In genomic region chr16:85307940-85308339, GRCm38 (mm10) we compare ENCODE assay signal across 11 mouse cellular contexts.
DNase-seq lines count a peak whose midpoint lies in the region; ATAC-seq and TF ChIP-seq lines count a peak whose summit lies in the region.
"Had no signal": no experiment of that assay in that cellular context is flagged by ENCODE, and none has a peak within 500 bp of the region (broad histone marks: within the 10 kb centered on the region; RNA-seq: fewer than 3 reads in every experiment).

No protein-coding gene starts in this region.

- no peaks in the 10 kb centered on the region for H3K27me3 ChIP-seq in hindbrain, embryonic 14.5 days (ENCODE audit: control insufficient read depth, insufficient read depth, low read length)
- no peaks in the 10 kb centered on the region for H3K27me3 ChIP-seq in neural tube, embryonic 11.5 days (ENCODE audit: control insufficient read depth, insufficient read depth, low read length)
- no peaks in the 10 kb centered on the region for H3K27me3 ChIP-seq in heart, embryonic 10.5 days (ENCODE audit: insufficient read depth, poor library complexity, severe bottlenecking)
- H3K27me3 ChIP-seq: heart, embryonic 15.5 days; kidney, embryonic 15.5 days; liver, embryonic 13.5 days had no signal

- H3K9ac ChIP-seq in hindbrain, embryonic 14.5 days = no peak overlapping the region
- H3K9ac ChIP-seq in neural tube, embryonic 11.5 days (ENCODE audit: low read length) = no peak overlapping the region
- H3K9ac ChIP-seq: heart, embryonic 15.5 days; kidney, embryonic 15.5 days; liver, embryonic 13.5 days had no signal

- ATAC-seq in hindbrain, embryonic 14.5 days (ENCODE audit: low FRiP score) = peak; percentile 88
- peak; percentile 86 for ATAC-seq in neural tube, embryonic 11.5 days (ENCODE audit: insufficient read depth, low FRiP score, low TSS enrichment)

- peak; percentile 93 for DNase-seq in brain, embryonic 14.5 days (ENCODE audit: low read depth)
- DNase-seq in embryo, embryonic 11.5 days (ENCODE audit: low read depth, low spot score) = peak; percentile 5
- DNase-seq in hindbrain, embryonic 14.5 days (ENCODE audit: low spot score) = peak; percentile 40
- DNase-seq in neural tube, embryonic 11.5 days (ENCODE audit: low spot score) = peak; percentile 72
- no peak for DNase-seq in frontal cortex, postnatal 10 days (ENCODE audit: low spot score in 2 of 2)
- DNase-seq in heart, embryonic 10.5 days (ENCODE audit: low spot score) = no peak
- no peak for DNase-seq in layer of hippocampus, adult 11-12 months (ENCODE audit: low spot score)
- DNase-seq: liver, embryonic 13.5 days; right cerebral cortex, postnatal 4 days had no signal

- TF ChIP-seq CTCF in brain, embryonic 14.5 days (IDR thresholded peaks at IDR 0.05; ENCODE audit: borderline replicate concordance, extremely low read depth, insufficient read depth, insufficient read length) = no peak

- no peaks in the 10 kb centered on the region for H3K4me1 ChIP-seq in hindbrain, embryonic 14.5 days (replicated peaks; ENCODE audit: control insufficient read depth, insufficient read depth, low read length)
- H3K4me1 ChIP-seq in neural tube, embryonic 11.5 days (ENCODE audit: control insufficient read depth, insufficient read depth, low read length) = 0 out of 2 replicates have a peak, but pooled peaks cover 6% of the 10 kb centered on the region
- no peaks in the 10 kb centered on the region for H3K4me1 ChIP-seq in heart, embryonic 10.5 days
- H3K4me1 ChIP-seq: heart, embryonic 15.5 days; kidney, embryonic 15.5 days; liver, embryonic 13.5 days had no signal

- WGBS in hindbrain, embryonic 14.5 days = 8% methylated on average over 7 of the region's 7 CpGs
- 14% methylated on average over 7 of the region's 7 CpGs for WGBS in neural tube, embryonic 11.5 days
- 72% methylated on average over 7 of the region's 7 CpGs for WGBS in heart, embryonic 10.5 days

- H3K4me2 ChIP-seq in hindbrain, embryonic 14.5 days (replicated peaks) = no peak overlapping the region
- H3K4me2 ChIP-seq in neural tube, embryonic 11.5 days (ENCODE audit: low read depth) = no peak overlapping the region
- H3K4me2 ChIP-seq: heart, embryonic 15.5 days; kidney, embryonic 15.5 days; liver, embryonic 13.5 days had no signal

- no peaks in the 10 kb centered on the region for H3K36me3 ChIP-seq in hindbrain, embryonic 14.5 days (replicated peaks; ENCODE audit: control insufficient read depth, insufficient read depth)
- H3K36me3 ChIP-seq in neural tube, embryonic 11.5 days (ENCODE audit: control insufficient read depth, insufficient read depth, low read length) = no peaks in the 10 kb centered on the region
- H3K36me3 ChIP-seq in heart, embryonic 10.5 days = no peaks in the 10 kb centered on the region
- H3K36me3 ChIP-seq: heart, embryonic 15.5 days; kidney, embryonic 15.5 days; liver, embryonic 13.5 days had no signal

- no peak for TF ChIP-seq POLR2A in brain, embryonic 14.5 days (IDR thresholded peaks at IDR 0.05; ENCODE audit: borderline replicate concordance, extremely low read depth, insufficient read depth, insufficient read length, poor library complexity, severe bottlenecking)

- no peaks in the 10 kb centered on the region for H3K9me3 ChIP-seq in hindbrain, embryonic 14.5 days (ENCODE audit: control insufficient read depth, low read length)
- H3K9me3 ChIP-seq in neural tube, embryonic 11.5 days (ENCODE audit: control insufficient read depth, low read length) = no peaks in the 10 kb centered on the region
- no peaks in the 10 kb centered on the region for H3K9me3 ChIP-seq in heart, embryonic 10.5 days
- H3K9me3 ChIP-seq: heart, embryonic 15.5 days; kidney, embryonic 15.5 days; liver, embryonic 13.5 days had no signal

- H3K27ac ChIP-seq in hindbrain, embryonic 14.5 days = peak overlapping the region; percentile 32; the same call in 1 of the 2 replicates
- no peak overlapping the region for H3K27ac ChIP-seq in neural tube, embryonic 11.5 days (ENCODE audit: low read depth, low read length)
- H3K27ac ChIP-seq in heart, embryonic 10.5 days = no peak overlapping the region
- H3K27ac ChIP-seq: heart, embryonic 15.5 days; kidney, embryonic 15.5 days; liver, embryonic 13.5 days had no signal

- no peak overlapping the region for H3K4me3 ChIP-seq in hindbrain, embryonic 14.5 days (replicated peaks; ENCODE audit: low read length)
- H3K4me3 ChIP-seq in neural tube, embryonic 11.5 days (ENCODE audit: low read depth, low read length) = no peak overlapping the region
- no peak overlapping the region for H3K4me3 ChIP-seq in heart, embryonic 10.5 days
- H3K4me3 ChIP-seq: heart, embryonic 15.5 days; kidney, embryonic 15.5 days; liver, embryonic 13.5 days had no signal

Comparison
In these comparisons a context has a peak if more than half of its experiments do, and no peak if none do; other contexts are left out.
1. DNase-seq: peak in brain, embryonic 14.5 days (single experiment), embryo, embryonic 11.5 days (single experiment), hindbrain, embryonic 14.5 days (single experiment) and neural tube, embryonic 11.5 days (single experiment); none in frontal cortex, postnatal 10 days (0 of 2), heart, embryonic 10.5 days (single experiment) and layer of hippocampus, adult 11-12 months (single experiment).